Mouse (Mus musculus): ENCODE results near the gene Qpctl. TPM values are rescaled to one million over a fixed set of nuclear protein-coding genes. Genes with fewer than 3 reads are reported as not detected.

Qpctl gene
- polyA plus RNA-seq, 1 experiment from 2014 or later = 12.8 TPM

- no peak for ATAC-seq (ENCODE audit: low FRiP score, low TSS enrichment)
- 86% methylated on average over 10 of the region's 10 CpGs for WGBS
- Histone ChIP-seq H3K36me3 (ENCODE audit: control insufficient read depth, insufficient read depth, low read length) (peaks cover 6% of the 10 kb centered on the region; the same call in 1 of the 2 replicates), H3K9me3 (ENCODE audit: control insufficient read depth, low read length) (no peaks in the 10 kb centered on the region), H3K4me3 (ENCODE audit: low read length) (no peak overlapping the region), H3K27me3 (ENCODE audit: control insufficient read depth, insufficient read depth, low read length) (no peaks in the 10 kb centered on the region), H3K9ac (ENCODE audit: low read depth, low read length) (no peak overlapping the region), H3K4me2 (replicated peaks; ENCODE audit: low read depth, low read length) (no peak overlapping the region), H3K27ac (ENCODE audit: low read depth, low read length) (no peak overlapping the region), H3K4me1 (ENCODE audit: control insufficient read depth, insufficient read depth, low read length) (peaks cover 15% of the 10 kb centered on the region)
Measured at GRCm38 (mm10) chr7:19146793-19147192, 2.3 kb downstream of the Qpctl start.

DNA sequence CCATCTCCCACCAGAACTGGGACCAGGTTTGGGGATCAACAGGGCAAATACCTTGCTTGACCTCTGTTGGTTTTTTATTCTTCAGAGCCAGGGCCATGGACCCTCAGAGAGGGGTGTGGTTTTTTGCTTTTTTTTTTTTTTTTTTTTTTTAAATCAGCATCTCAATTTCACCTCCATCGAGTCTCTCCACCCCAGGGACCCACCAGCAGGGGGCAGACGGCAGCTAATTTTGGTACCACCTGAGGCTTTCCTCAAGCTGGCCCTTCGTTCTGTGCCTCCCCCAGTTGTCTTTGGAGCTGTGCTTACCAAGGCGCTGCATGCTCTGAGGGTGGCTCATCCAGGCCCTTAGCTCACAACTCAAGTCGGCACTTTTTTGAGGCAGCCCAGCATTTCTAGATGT, 11.7 kb downstream of the Qpctl start:
- Histone ChIP-seq H3K4me3 (ENCODE audit: low read length) (no peak overlapping the region), H3K36me3 (ENCODE audit: control insufficient read depth, insufficient read depth, low read length) (peaks cover 60% of the 10 kb centered on the region), H3K4me2 (replicated peaks; ENCODE audit: low read depth, low read length) (no peak overlapping the region), H3K27me3 (ENCODE audit: control insufficient read depth, insufficient read depth, low read length) (no peaks in the 10 kb centered on the region), H3K9me3 (ENCODE audit: control insufficient read depth, low read length) (no peaks in the 10 kb centered on the region), H3K27ac (ENCODE audit: low read depth, low read length) (no peak overlapping the region), H3K9ac (ENCODE audit: low read depth, low read length) (no peak overlapping the region), H3K4me1 (ENCODE audit: control insufficient read depth, insufficient read depth, low read length) (no peaks in the 10 kb centered on the region)
- no peak for ATAC-seq (ENCODE audit: low FRiP score, low TSS enrichment)
- 51% methylated on average over 5 of the region's 5 CpGs for WGBS

GRCm38 (mm10) chr7:19136673-19137334, 12.3 kb downstream of the Qpctl start:
- 0 out of 2 replicates have a peak, but pooled peaks have one; percentile 24 for ATAC-seq (ENCODE audit: low FRiP score, low TSS enrichment)
- H3K4me2 ChIP-seq (replicated peaks; ENCODE audit: low read depth, low read length) = no peak overlapping the region
- H3K4me1 ChIP-seq (ENCODE audit: control insufficient read depth, insufficient read depth, low read length) = no peaks in the 10 kb centered on the region
- H3K4me3 ChIP-seq (ENCODE audit: low read length) = no peak overlapping the region
- 92% methylated on average over 38 of the region's 38 CpGs for WGBS
- no peak overlapping the region for H3K9ac ChIP-seq (ENCODE audit: low read depth, low read length)
- peaks cover 60% of the 10 kb centered on the region for H3K36me3 ChIP-seq (ENCODE audit: control insufficient read depth, insufficient read depth, low read length)
- H3K27me3 ChIP-seq (ENCODE audit: control insufficient read depth, insufficient read depth, low read length) = no peaks in the 10 kb centered on the region
- no peak overlapping the region for H3K27ac ChIP-seq (ENCODE audit: low read depth, low read length)
- no peaks in the 10 kb centered on the region for H3K9me3 ChIP-seq (ENCODE audit: control insufficient read depth, low read length)

DNA sequence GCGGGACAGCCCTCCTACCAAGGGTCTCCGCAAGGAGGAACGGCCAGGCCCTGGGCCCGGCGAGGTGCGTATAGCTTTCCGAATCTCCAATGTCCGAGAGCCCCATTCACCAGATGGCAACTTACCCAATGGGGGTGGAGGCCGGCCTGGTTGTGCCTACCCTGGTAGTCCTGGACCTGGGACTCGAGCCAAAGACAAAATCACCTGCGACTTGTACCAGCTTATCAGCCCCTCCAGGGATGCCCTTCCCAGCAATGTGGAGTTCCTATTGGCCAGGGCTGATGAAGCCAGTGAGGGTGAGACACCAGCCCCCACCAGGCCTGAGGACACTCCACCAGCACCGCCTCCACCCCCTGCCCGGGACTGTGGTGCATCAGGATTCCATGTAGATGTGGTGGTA, 12.9 kb downstream of the Qpctl start:
- H3K4me3 ChIP-seq (ENCODE audit: low read length) = no peak overlapping the region
- no peak overlapping the region for H3K4me2 ChIP-seq (replicated peaks; ENCODE audit: low read depth, low read length)
- H3K9ac ChIP-seq (ENCODE audit: low read depth, low read length) = no peak overlapping the region
- no peaks in the 10 kb centered on the region for H3K27me3 ChIP-seq (ENCODE audit: control insufficient read depth, insufficient read depth, low read length)
- no peaks in the 10 kb centered on the region for H3K9me3 ChIP-seq (ENCODE audit: control insufficient read depth, low read length)
- ATAC-seq (ENCODE audit: low FRiP score, low TSS enrichment) = no peak
- whole genome bisulfite sequencing = 98% methylated on average over 13 of the region's 13 CpGs
- H3K27ac ChIP-seq (ENCODE audit: low read depth, low read length) = no peak overlapping the region
- no peaks in the 10 kb centered on the region for H3K4me1 ChIP-seq (ENCODE audit: control insufficient read depth, insufficient read depth, low read length)
- peaks cover 58% of the 10 kb centered on the region for H3K36me3 ChIP-seq (ENCODE audit: control insufficient read depth, insufficient read depth, low read length)

DNA sequence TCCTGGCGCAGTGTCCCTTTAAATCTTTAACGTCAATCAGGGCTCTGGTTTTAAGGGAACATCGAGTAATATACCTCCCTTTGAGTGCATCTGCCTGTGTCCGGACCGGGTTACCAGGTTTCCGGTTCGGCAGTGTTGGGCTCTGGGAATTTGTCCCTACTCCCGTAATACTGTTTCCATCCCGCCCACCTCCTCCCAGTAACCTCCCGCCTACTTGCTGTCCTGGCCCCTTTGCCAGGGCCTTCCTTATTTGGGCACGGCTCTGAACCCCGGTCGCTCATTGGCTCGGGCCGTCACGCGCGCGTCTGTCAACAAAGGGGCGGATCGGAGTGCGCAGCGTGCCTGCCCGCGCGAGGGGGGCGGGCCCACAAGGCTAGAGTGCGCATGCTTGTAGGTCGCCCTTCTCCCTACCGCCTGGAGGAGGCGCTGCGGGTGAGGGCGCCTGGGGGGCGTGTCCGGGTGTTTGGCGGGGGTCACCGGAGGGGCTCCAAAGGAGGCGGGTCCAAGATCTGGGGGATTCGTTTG, 17.7 kb downstream of the Qpctl start:
- WGBS = under 1% methylated on average over 38 of the region's 39 CpGs
- H3K9ac ChIP-seq (ENCODE audit: low read depth, low read length) = peak overlapping the region; percentile 42; the same call in 1 of the 2 replicates
- peaks cover 7% of the 10 kb centered on the region; the same call in 1 of the 2 replicates for H3K4me1 ChIP-seq (ENCODE audit: control insufficient read depth, insufficient read depth, low read length)
- peaks cover 20% of the 10 kb centered on the region for H3K36me3 ChIP-seq (ENCODE audit: control insufficient read depth, insufficient read depth, low read length)
- peak overlapping the region; percentile 78 for H3K27ac ChIP-seq (ENCODE audit: low read depth, low read length)
- H3K4me3 ChIP-seq (ENCODE audit: low read length) = peak overlapping the region; percentile 44
- no peaks in the 10 kb centered on the region for H3K27me3 ChIP-seq (ENCODE audit: control insufficient read depth, insufficient read depth, low read length)
- no peaks in the 10 kb centered on the region for H3K9me3 ChIP-seq (ENCODE audit: control insufficient read depth, low read length)
- ATAC-seq (ENCODE audit: low FRiP score, low TSS enrichment) = peak; percentile 99
- H3K4me2 ChIP-seq (replicated peaks; ENCODE audit: low read depth, low read length) = peak overlapping the region; percentile 57

DNA sequence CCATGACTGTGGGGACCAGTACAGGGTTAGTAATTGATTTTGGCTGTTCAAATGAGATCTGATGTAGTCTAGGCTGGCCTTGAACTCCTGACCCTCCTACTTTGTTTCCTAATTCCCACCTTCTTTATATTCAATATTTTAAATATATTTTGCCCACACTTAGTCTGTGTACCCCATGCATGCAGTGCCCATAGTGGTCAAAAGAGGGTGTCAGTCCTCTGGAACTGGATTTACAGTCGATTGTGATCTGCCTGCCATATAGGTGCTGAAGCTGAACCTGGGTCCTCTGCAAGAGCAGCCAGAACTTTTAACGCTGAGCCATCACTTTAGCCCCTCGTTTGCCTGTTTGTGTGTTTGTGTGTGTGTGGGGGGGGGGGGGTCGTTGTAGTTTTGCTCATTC, 18.4 kb downstream of the Qpctl start:
- peak overlapping the region; percentile 42; the same call in 1 of the 2 replicates for H3K9ac ChIP-seq (ENCODE audit: low read depth, low read length)
- no peak for ATAC-seq (ENCODE audit: low FRiP score, low TSS enrichment)
- H3K36me3 ChIP-seq (ENCODE audit: control insufficient read depth, insufficient read depth, low read length) = peaks cover 13% of the 10 kb centered on the region
- peak overlapping the region; percentile 57 for H3K4me2 ChIP-seq (replicated peaks; ENCODE audit: low read depth, low read length)
- H3K4me3 ChIP-seq (ENCODE audit: low read length) = peak overlapping the region; percentile 44
- WGBS = 24% methylated on average over 4 of the region's 4 CpGs
- H3K9me3 ChIP-seq (ENCODE audit: control insufficient read depth, low read length) = no peaks in the 10 kb centered on the region
- peaks cover 7% of the 10 kb centered on the region; the same call in 1 of the 2 replicates for H3K4me1 ChIP-seq (ENCODE audit: control insufficient read depth, insufficient read depth, low read length)
- H3K27ac ChIP-seq (ENCODE audit: low read depth, low read length) = peak overlapping the region; percentile 78
- H3K27me3 ChIP-seq (ENCODE audit: control insufficient read depth, insufficient read depth, low read length) = no peaks in the 10 kb centered on the region

GRCm38 (mm10) chr7:19129396-19129795, 19.7 kb downstream of the Qpctl start:
- Histone ChIP-seq H3K27me3 (ENCODE audit: control insufficient read depth, insufficient read depth, low read length) (no peaks in the 10 kb centered on the region), H3K9ac (ENCODE audit: low read depth, low read length) (no peak overlapping the region), H3K4me2 (replicated peaks; ENCODE audit: low read depth, low read length) (no peak overlapping the region), H3K36me3 (ENCODE audit: control insufficient read depth, insufficient read depth, low read length) (peaks cover 4% of the 10 kb centered on the region; the same call in 1 of the 2 replicates), H3K4me1 (ENCODE audit: control insufficient read depth, insufficient read depth, low read length) (peaks cover 7% of the 10 kb centered on the region; the same call in 1 of the 2 replicates), H3K9me3 (ENCODE audit: control insufficient read depth, low read length) (no peaks in the 10 kb centered on the region), H3K27ac (ENCODE audit: low read depth, low read length) (no peak overlapping the region), H3K4me3 (ENCODE audit: low read length) (no peak overlapping the region)
- no peak for ATAC-seq (ENCODE audit: low FRiP score, low TSS enrichment)
- 98% methylated on average over 5 of the region's 5 CpGs for WGBS

GRCm38 (mm10) chr7:19127744-19128143, 21.3 kb downstream of the Qpctl start:
- no peak overlapping the region for H3K9ac ChIP-seq (ENCODE audit: low read depth, low read length)
- H3K4me1 ChIP-seq (ENCODE audit: control insufficient read depth, insufficient read depth, low read length) = peaks cover 7% of the 10 kb centered on the region; the same call in 1 of the 2 replicates
- no peak for ATAC-seq (ENCODE audit: low FRiP score, low TSS enrichment)
- peaks cover 4% of the 10 kb centered on the region; the same call in 1 of the 2 replicates for H3K36me3 ChIP-seq (ENCODE audit: control insufficient read depth, insufficient read depth, low read length)
- H3K27ac ChIP-seq (ENCODE audit: low read depth, low read length) = no peak overlapping the region
- no peaks in the 10 kb centered on the region for H3K9me3 ChIP-seq (ENCODE audit: control insufficient read depth, low read length)
- no peak overlapping the region for H3K4me3 ChIP-seq (ENCODE audit: low read length)
- no peaks in the 10 kb centered on the region for H3K27me3 ChIP-seq (ENCODE audit: control insufficient read depth, insufficient read depth, low read length)
- H3K4me2 ChIP-seq (replicated peaks; ENCODE audit: low read depth, low read length) = no peak overlapping the region
- 84% methylated on average over 5 of the region's 5 CpGs for WGBS

DNA sequence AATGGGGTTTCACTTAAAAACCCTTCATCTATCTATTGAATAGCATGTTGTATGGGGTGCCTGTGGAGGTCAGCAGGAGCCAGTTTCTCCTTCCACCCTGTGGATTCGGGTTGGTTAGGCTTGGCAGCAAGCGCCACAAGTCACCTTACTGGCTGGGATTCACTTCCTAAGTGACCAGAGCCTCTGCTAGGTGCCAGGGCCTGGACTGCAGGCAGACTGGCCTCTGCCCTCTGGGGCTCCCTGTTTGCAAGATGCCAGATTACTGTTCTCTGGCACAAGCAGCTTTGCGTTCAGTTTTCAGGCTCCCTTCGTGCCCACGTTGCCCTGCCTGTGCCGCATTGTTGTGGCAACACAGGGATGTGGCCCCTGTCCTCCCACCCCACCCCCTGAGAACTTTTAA, 24.4 kb downstream of the Qpctl start:
- Histone ChIP-seq H3K9me3 (ENCODE audit: control insufficient read depth, low read length) (no peaks in the 10 kb centered on the region), H3K4me2 (replicated peaks; ENCODE audit: low read depth, low read length) (no peak overlapping the region), H3K9ac (ENCODE audit: low read depth, low read length) (peak overlapping the region; percentile 19; the same call in 1 of the 2 replicates), H3K36me3 (ENCODE audit: control insufficient read depth, insufficient read depth, low read length) (0 out of 2 replicates have a peak, but pooled peaks cover 4% of the 10 kb centered on the region), H3K27ac (ENCODE audit: low read depth, low read length) (no peak overlapping the region), H3K4me3 (ENCODE audit: low read length) (no peak overlapping the region), H3K27me3 (ENCODE audit: control insufficient read depth, insufficient read depth, low read length) (no peaks in the 10 kb centered on the region), H3K4me1 (ENCODE audit: control insufficient read depth, insufficient read depth, low read length) (peaks cover 10% of the 10 kb centered on the region)
- ATAC-seq (ENCODE audit: low FRiP score, low TSS enrichment) = no peak
- 74% methylated on average over 6 of the region's 6 CpGs for WGBS

All from kidney, embryonic 14.5 days (tissue).